Mouse (Mus musculus) small intestine, adult 2 months (tissue): ENCODE data around the gene Lhx8.

Experiments used
- CTCF ChIP-seq: fragments of 200-500 bp; IDR thresholded peaks from 2 replicates; pipeline ENCODE4 v1.5.1; 2012; ENCODE audit warnings: low read depth, mild to moderate bottlenecking, control low read depth, inconsistent platforms, low read length, moderate library complexity, mixed read lengths; ENCODE audit not compliant: insufficient replicate concordance, insufficient read length; ENCODE audit errors: extremely low read depth
- POLR2A ChIP-seq: fragments of 200-500 bp; IDR thresholded peaks from 2 replicates; pipeline ENCODE4 v1.6.1; 2012; ENCODE audit warnings: low read depth, mild to moderate bottlenecking, control low read depth, inconsistent platforms, low read length, moderate library complexity

- TF ChIP-seq POLR2A (no peak), CTCF (no peak)
Observed at GRCm38 (mm10) chr3:154268313-154268712, 62.1 kb downstream of the Lhx8 start.
